Mouse (Mus musculus): ENCODE data around the gene Smad3.

Gene Smad3

GRCm38 (mm10) chr9:63774854-63775483 is 17.2 kb upstream of the Smad3 start:
- no peak for DNase-seq (ENCODE audit: low spot score in 2 of 2)

DNA sequence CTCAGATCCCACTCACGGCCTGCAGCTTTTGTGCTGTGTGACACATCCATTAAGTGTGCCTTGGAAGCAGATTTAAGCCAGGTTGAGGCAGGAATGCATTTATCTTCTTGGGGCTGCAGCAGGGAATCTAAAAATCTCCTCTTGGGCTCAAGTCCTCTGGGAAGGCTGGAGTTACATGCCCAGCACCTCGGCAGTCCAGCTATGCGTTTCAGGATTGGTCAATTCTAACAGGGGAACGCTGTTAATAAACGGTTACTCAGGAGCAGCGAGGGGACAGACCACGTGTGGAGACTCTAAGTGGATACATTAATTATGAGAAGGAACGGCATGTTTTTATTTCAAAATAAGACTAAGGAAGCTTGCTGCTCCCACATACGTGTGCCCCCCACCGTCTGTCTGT is 14.7 kb upstream of the Smad3 start:
- DNase-seq (ENCODE audit: low spot score in 2 of 2) = no peak

- DNase-seq (ENCODE audit: low spot score in 2 of 2) = no peak
Measured at GRCm38 (mm10) chr9:63771676-63772075, 13.9 kb upstream of the Smad3 start.

DNA sequence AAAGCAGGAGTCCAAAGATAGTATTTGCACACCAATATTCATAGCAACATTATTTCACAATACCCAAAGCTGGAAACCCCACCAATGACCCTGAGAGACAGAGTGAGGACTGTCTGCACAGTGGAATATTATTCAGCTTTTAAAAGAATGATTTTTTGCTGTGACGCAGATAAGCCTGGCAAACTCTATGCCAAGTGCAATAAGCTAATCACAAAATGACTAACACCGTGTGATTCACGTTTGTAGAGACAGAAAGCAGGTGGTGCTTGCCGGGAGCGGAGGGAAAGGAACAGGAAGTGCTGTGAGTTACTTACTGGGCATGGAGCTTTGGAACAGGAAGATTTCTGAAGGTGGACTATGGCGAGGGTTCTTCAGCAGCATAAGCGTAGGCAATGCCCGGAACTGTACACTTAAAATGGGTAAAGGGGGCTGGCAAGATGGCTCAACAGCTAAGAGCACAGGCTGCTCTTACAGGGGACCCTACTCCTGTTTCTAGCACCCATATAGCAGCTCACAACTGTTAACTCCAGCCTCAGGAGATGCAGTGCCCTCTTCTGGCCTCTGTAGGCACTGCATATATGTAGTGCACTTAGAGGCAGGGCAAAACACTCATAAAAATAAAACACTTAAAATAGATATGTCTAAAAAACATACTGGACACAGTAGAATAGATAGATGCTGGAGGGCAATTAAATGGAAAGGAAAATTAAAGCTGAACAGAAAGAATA is 3.7 kb upstream of the Smad3 start:
- DNase-seq (ENCODE audit: low spot score in 2 of 2) = no peak

DNA sequence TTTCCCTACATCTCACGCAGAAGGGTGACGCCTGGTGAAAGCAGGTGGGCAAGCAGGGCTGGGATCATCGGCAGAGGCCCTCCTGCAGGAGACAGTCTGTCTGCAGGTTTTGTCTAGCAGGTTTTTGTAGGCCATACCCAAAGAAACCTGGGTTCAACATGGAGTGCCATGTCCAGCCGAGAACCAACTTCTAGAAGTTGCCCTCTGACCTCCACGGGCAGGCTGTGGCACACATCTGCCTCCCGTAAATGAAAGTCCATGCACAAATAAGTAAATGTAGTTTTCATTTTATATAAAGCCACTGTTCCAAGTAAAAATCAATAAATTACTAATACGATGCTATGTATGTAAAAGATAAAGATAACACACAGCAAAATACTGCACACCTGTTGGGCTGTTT is 3.0 kb upstream of the Smad3 start:
- no peak for DNase-seq (ENCODE audit: low spot score in 2 of 2)

GRCm38 (mm10) chr9:63759973-63760722 is 2.4 kb upstream of the Smad3 start:
- no peak for DNase-seq (ENCODE audit: low spot score in 2 of 2)

DNA sequence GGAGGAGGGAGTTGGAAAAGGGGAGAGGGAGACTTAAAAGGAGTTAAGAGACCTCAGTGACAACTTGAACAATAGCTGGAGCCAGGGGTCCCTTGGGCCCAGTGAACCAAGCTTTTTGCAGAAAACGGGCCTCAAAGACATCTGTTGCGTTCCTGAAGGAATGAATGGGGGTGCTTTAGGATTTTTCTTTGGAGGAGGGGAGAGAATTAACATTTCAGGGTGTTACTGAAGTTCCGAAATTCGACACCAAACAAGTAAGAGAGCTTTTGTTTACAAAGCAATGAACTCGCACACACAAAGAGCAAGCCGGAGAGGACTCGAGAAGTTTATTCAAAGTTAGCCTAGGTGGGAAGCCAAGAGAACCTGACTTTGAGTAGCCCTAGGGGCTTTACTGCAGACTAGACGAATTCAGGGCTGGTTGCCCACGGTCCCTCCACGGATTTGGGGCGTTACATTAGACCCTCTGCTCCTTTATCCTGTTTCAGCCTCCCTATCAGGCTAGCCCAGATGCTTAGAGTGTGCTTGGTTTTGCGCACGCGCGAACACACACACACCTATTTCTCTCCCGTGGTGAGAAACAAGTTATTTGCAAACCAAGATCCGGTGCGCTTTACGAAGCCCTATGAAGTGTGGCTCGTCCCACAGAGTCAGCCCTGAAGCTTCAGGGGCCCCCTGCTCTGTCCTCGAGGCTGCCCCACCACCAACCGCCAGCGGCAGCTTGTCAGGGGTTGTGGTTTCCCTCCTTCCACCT is 1.0 kb upstream of the Smad3 start:
- peak; percentile 74 to 83 for DNase-seq (ENCODE audit: low spot score in 2 of 2)

- no peak for DNase-seq (ENCODE audit: low spot score in 2 of 2)
Measured at GRCm38 (mm10) chr9:63757462-63757772, 377 bp downstream of the Smad3 start.

DNA sequence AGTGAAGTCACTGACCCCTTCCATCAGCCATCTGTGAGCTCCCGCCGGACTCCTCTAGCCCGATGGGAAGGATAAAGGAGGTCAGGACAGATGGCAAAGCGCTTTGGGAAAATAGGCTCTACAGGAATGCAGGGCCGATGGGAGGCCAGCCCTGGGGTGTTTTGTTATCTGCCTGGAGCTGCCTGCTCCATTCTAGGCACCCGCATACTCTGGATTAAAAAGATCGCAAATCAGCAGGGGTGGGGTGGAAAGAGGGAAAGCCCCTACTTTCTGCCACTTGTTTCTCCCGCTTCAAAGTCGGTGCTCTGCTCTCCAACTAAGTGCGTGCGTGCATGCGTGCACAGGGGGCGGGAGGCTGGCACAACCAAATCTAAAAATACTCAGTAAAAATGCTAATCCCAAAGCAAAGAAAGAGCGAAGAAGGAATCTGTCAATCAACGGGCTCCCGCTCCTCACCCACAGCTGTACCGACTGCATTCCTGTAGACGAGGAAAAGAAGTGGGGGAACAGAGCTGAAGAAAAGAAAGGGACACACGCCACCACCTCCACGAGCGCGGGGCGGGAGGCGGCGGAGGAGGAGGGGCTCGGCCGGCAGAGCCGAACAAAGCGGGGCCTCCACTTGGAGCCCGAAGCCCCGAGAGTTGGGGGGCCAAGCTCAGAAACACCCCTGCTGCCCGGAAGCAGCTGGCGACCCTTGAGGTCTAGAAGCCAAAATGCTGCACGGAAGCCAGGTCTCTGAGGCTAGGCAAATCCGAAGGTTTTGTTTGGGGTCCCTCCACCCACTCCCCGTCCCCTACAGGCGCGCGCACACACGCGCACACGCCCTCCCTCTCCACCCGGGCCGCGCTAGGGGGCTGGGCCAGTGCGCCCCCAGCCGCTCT is 973 bp downstream of the Smad3 start:
- peak in 1 of 2 experiments; percentile 77 for DNase-seq (ENCODE audit: low spot score in 2 of 2)

DNA sequence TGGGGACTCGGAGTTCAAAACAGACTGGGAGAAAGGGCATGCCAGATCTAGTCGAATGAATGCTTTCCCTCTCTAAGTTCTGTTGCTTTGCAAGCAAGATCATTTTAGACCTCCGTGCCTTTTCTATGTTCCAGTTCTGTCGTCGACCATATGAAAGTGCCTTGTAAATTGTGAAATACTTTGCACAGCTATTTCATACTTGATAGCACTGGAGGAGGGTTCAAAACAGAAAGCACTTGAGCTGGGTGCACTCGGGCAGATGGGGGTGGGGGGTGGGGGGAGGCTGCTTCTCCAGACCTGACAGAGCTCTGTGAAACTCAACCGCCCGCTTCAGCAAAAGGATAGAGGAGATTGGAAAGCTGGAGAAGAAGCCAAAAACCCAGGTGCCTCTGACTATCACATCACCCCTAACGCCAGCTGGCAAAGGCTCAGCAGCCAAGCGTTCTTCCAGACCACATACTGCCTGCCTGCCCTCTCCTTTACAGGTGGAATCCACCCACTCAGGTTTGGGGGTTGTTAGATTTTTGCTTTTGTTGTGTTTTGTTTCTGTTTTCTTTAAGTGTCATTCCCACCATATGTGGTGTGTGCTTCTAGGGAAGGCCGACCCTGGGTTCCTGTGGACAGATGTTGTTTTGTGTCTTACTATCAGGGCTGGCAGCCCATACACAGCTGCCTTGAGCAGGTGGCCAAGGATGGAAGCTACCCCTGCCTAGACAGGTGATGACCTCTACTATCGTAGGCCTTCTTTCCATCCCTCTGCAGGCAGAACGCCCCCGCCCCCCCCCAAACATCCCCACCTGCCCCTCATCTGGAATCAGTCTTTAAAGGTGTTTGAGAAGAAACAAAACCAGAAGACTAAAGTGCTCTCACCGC is 1.9 kb downstream of the Smad3 start:
- no peak for DNase-seq (ENCODE audit: low spot score in 2 of 2)

- DNase-seq (ENCODE audit: low spot score in 2 of 2) = no peak
Measured at GRCm38 (mm10) chr9:63754556-63755510, 3.0 kb downstream of the Smad3 start.

DNA sequence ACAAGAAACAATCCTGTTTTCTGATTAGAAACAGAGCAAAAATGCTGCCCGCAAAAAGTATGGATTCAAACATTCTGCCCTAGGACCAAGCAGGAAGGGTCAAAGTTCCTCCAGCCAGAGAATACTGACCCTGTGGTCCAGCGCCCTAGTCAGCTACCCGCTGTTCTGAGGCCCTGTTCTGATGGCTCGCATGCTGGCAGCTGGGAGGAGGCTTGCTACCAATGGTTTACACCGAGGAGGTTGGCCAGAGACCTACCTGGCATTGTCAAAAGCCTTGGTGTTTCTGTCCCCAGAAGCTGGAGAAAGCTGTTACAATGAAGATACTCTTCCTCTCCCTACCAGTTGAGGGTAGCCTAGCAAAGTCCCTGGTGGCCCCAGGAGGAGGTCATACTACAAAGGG is 3.8 kb downstream of the Smad3 start:
- DNase-seq (ENCODE audit: low spot score in 2 of 2) = no peak

DNA sequence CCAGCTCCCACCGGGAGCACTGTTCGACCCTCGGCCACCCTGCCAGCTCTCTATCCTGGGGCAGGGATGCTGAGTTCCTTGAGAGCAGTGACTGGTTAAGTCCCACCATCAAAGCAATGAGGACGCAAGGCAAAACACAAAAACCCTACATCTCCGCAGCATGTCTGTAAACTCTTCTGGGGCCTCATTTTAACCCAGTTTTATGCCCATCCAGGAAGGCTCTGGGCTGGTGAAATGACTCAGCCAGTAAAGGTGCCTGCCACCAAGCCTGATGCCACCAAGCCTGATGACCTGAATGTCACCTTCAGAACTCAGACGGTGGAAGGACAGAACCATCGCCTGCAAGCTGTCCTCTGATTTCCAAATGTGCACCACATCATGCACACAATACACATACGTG is 4.4 kb downstream of the Smad3 start:
- no peak for DNase-seq (ENCODE audit: low spot score in 2 of 2)

DNA sequence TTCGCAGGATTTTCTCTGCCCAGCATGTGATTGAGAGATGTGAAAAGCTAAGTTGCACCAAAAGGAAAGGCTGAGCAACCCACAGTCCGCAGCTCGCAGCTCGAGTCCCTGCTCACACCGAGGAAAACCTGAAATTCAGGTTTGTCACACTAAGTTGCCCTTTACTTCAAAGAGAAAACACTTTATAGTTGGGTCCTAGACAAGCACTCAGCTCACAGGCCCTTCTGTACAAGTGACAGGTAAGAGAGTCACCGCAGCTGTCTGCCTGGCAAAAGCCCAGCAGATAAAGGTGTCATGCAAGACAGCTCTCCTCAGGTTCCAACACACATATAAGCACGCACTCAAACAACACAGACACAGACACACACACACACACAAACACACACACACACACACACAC is 5.2 kb downstream of the Smad3 start:
- DNase-seq (ENCODE audit: low spot score in 2 of 2) = no peak

DNA sequence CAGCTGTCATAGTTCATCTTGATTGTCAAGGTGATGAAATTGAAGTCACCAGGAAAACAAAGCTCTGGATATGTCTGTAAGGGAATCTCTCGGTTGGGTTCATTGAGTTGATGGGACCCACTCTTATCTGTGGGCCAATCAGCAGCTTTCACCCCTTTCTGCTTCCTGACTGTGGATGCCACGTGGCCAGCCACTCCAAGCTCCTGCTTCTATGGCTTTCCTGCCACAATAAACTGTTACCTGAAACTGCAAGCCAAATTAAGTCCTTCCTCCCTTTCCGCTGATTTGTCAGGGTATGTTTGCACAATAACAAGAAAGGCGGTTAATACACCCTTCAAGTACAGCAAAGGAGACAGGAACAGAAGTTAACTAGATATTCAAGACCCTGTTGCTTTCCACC is 6.5 kb downstream of the Smad3 start:
- DNase-seq (ENCODE audit: low spot score in 2 of 2) = no peak

- DNase-seq (ENCODE audit: low spot score in 2 of 2) = no peak
Measured at GRCm38 (mm10) chr9:63750360-63750974, 7.3 kb downstream of the Smad3 start.

GRCm38 (mm10) chr9:63749296-63749915 is 8.4 kb downstream of the Smad3 start:
- no peak for DNase-seq (ENCODE audit: low spot score in 2 of 2)

DNA sequence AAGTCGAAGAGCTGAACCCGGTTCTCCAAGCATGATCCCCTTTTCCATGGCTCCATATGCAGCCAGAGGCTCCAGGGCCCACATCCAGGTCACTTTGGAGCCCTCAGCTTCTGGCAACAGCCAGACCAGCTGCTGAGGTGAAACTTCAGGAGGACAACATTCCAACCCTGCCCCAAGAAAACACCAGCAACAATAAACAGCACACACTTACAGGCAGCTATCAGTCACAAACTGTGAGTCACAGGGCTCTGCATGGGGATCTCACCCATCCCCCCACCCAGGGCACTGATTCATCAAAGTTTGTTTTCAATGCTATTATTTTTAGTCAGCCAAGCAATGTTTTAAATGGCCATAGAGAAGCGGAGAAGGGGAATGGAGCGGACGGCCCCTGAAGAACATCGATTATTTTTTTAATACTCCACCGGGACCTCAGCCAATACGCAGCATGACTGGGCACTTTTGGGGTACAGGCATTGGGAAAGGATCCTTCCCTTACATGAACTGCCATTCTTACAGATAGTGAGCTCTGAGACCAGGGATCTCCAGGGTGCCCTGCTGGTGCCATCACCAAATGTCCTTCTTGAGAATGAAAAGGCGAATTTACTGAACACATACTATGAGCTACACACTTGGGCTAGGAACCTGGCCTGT is 10.0 kb downstream of the Smad3 start:
- no peak for DNase-seq (ENCODE audit: low spot score in 2 of 2)
